In genomic region chr2:7640892-7641291, GRCm38 (mm10) we compare ENCODE assay signal across 28 mouse cellular contexts.
DNase-seq lines count a peak whose midpoint lies in the region; ATAC-seq and TF ChIP-seq lines count a peak whose summit lies in the region.
"Had no signal": no experiment of that assay in that cellular context is flagged by ENCODE, and none has a peak within 500 bp of the region (broad histone marks: within the 10 kb centered on the region; RNA-seq: fewer than 3 reads in every experiment).

No protein-coding gene starts in this region.

- no peak overlapping the region for H3K9ac ChIP-seq in forebrain, embryonic 11.5 days (ENCODE audit: low read length)
- no peak overlapping the region for H3K9ac ChIP-seq in midbrain, embryonic 13.5 days (replicated peaks)
- H3K9ac ChIP-seq in midbrain, embryonic 14.5 days (replicated peaks; ENCODE audit: low read length) = no peak overlapping the region
- H3K9ac ChIP-seq in forebrain, embryonic 13.5 days = no peak overlapping the region
- H3K9ac ChIP-seq: hindbrain, embryonic 13.5 days; liver, embryonic 13.5 days had no signal

- no peaks in the 10 kb centered on the region for H3K27me3 ChIP-seq in forebrain, embryonic 11.5 days (ENCODE audit: control insufficient read depth, insufficient read depth, low read length)
- H3K27me3 ChIP-seq in forebrain, embryonic 10.5 days (ENCODE audit: poor library complexity, severe bottlenecking) = no peaks in the 10 kb centered on the region
- H3K27me3 ChIP-seq in midbrain, embryonic 13.5 days = no peaks in the 10 kb centered on the region
- H3K27me3 ChIP-seq in midbrain, embryonic 14.5 days (ENCODE audit: control insufficient read depth, insufficient read depth, low read length) = no peaks in the 10 kb centered on the region
- H3K27me3 ChIP-seq in forebrain, embryonic 13.5 days = no peaks in the 10 kb centered on the region
- H3K27me3 ChIP-seq: hindbrain, embryonic 13.5 days; liver, embryonic 13.5 days; Patski had no signal

- ATAC-seq in forebrain, embryonic 11.5 days (replicated peaks; ENCODE audit: low FRiP score) = peak; percentile 66
- ATAC-seq in midbrain, embryonic 13.5 days = peak; percentile 66
- no peak for ATAC-seq in midbrain, embryonic 14.5 days (ENCODE audit: low FRiP score, low TSS enrichment)
- peak; percentile 83 for ATAC-seq in forebrain, embryonic 13.5 days
- ATAC-seq: Patski had no signal

- H3K36me3 ChIP-seq in forebrain, embryonic 11.5 days (ENCODE audit: control insufficient read depth, insufficient read depth, low read length) = no peaks in the 10 kb centered on the region
- H3K36me3 ChIP-seq in forebrain, embryonic 10.5 days (replicated peaks) = no peaks in the 10 kb centered on the region
- H3K36me3 ChIP-seq in midbrain, embryonic 13.5 days = no peaks in the 10 kb centered on the region
- no peaks in the 10 kb centered on the region for H3K36me3 ChIP-seq in midbrain, embryonic 14.5 days (ENCODE audit: control insufficient read depth, insufficient read depth, low read length)
- no peaks in the 10 kb centered on the region for H3K36me3 ChIP-seq in forebrain, embryonic 13.5 days (ENCODE audit: poor library complexity, severe bottlenecking)
- H3K36me3 ChIP-seq: hindbrain, embryonic 13.5 days; liver, embryonic 13.5 days had no signal

- no peak overlapping the region for H3K27ac ChIP-seq in forebrain, embryonic 11.5 days (ENCODE audit: low read depth, low read length)
- no peak overlapping the region for H3K27ac ChIP-seq in forebrain, embryonic 10.5 days
- no peak overlapping the region for H3K27ac ChIP-seq in midbrain, embryonic 13.5 days
- H3K27ac ChIP-seq in midbrain, embryonic 14.5 days (replicated peaks; ENCODE audit: low read depth, low read length) = no peak overlapping the region
- 0 out of 2 replicates have a peak overlapping the region, but pooled peaks have one; percentile 0 for H3K27ac ChIP-seq in forebrain, embryonic 13.5 days
- peak overlapping the region; percentile 75 for H3K27ac ChIP-seq in olfactory bulb, adult 2 months (ENCODE audit: insufficient read depth, low read depth, low read length)
- H3K27ac ChIP-seq: gastrocnemius, adult 2 months; hindbrain, embryonic 13.5 days; liver, embryonic 13.5 days; stomach, postnatal 0 days had no signal

- TF ChIP-seq POLR2A in olfactory bulb, adult 2 months (IDR thresholded peaks at IDR 0.05; ENCODE audit: insufficient read depth, low read depth, low read length) = no peak

- no peak for TF ChIP-seq CTCF in olfactory bulb, adult 2 months (IDR thresholded peaks at IDR 0.05; ENCODE audit: insufficient read depth, low read depth, low read length)

- DNase-seq in forebrain, embryonic 11.5 days (ENCODE audit: low spot score) = no peak
- DNase-seq in forebrain, embryonic 10.5 days (ENCODE audit: extremely low spot score, low spot score) = no peak
- DNase-seq in midbrain, embryonic 14.5 days = no peak
- DNase-seq in cerebellum, adult 11-12 months = no peak
- no peak for DNase-seq in adrenal gland, adult 8-10 months
- DNase-seq: adrenal gland, postnatal 14 days; cerebellum, adult 2 months; cerebellum, postnatal 14 days; gastrocnemius, adult 2 months; gastrocnemius, postnatal 36 days; heart, adult 18-20 months; heart, postnatal 36 days; kidney, adult 11 months; kidney, postnatal 14 days; liver, embryonic 13.5 days; lung, adult 2 months; lung, postnatal 10 days; right cerebral cortex, postnatal 4 days; thymus, adult 18-20 months; thymus, postnatal 25 days had no signal

- H3K4me3 ChIP-seq in forebrain, embryonic 11.5 days (ENCODE audit: low read depth, low read length) = no peak overlapping the region
- no peak overlapping the region for H3K4me3 ChIP-seq in forebrain, embryonic 10.5 days
- no peak overlapping the region for H3K4me3 ChIP-seq in midbrain, embryonic 13.5 days (replicated peaks)
- H3K4me3 ChIP-seq in midbrain, embryonic 14.5 days (replicated peaks; ENCODE audit: low read depth, low read length) = no peak overlapping the region
- no peak overlapping the region for H3K4me3 ChIP-seq in forebrain, embryonic 13.5 days
- no peak overlapping the region for H3K4me3 ChIP-seq in olfactory bulb, adult 2 months (ENCODE audit: insufficient read depth, low read depth, low read length)
- H3K4me3 ChIP-seq: erythroblast, embryonic 14.5 days; gastrocnemius, adult 2 months; hindbrain, embryonic 13.5 days; liver, embryonic 13.5 days had no signal

- H3K9me3 ChIP-seq in forebrain, embryonic 11.5 days (ENCODE audit: control insufficient read depth, low read length) = no peaks in the 10 kb centered on the region
- H3K9me3 ChIP-seq in forebrain, embryonic 10.5 days = no peaks in the 10 kb centered on the region
- H3K9me3 ChIP-seq in midbrain, embryonic 13.5 days = no peaks in the 10 kb centered on the region
- H3K9me3 ChIP-seq in midbrain, embryonic 14.5 days (ENCODE audit: control insufficient read depth, low read length) = no peaks in the 10 kb centered on the region
- H3K9me3 ChIP-seq in forebrain, embryonic 13.5 days (replicated peaks) = no peaks in the 10 kb centered on the region
- H3K9me3 ChIP-seq: hindbrain, embryonic 13.5 days; liver, embryonic 13.5 days had no signal

- no peak overlapping the region for H3K4me2 ChIP-seq in forebrain, embryonic 11.5 days (ENCODE audit: low read depth, low read length, severe bottlenecking)
- no peak overlapping the region for H3K4me2 ChIP-seq in midbrain, embryonic 13.5 days (replicated peaks)
- no peak overlapping the region for H3K4me2 ChIP-seq in midbrain, embryonic 14.5 days (ENCODE audit: low read length)
- H3K4me2 ChIP-seq in forebrain, embryonic 13.5 days = no peak overlapping the region
- H3K4me2 ChIP-seq: heart, embryonic 11.5 days; hindbrain, embryonic 13.5 days; liver, embryonic 13.5 days had no signal

- 62% methylated on average over 6 of the region's 6 CpGs for WGBS in forebrain, embryonic 11.5 days
- WGBS in forebrain, embryonic 10.5 days = 74% methylated on average over 6 of the region's 6 CpGs
- 64% methylated on average over 6 of the region's 6 CpGs for WGBS in midbrain, embryonic 13.5 days
- WGBS in midbrain, embryonic 14.5 days = 54% methylated on average over 6 of the region's 6 CpGs
- 47% methylated on average over 6 of the region's 6 CpGs for WGBS in forebrain, embryonic 13.5 days
- 29% methylated on average over 6 of the region's 6 CpGs for WGBS in olfactory bulb, adult 2 months

- H3K4me1 ChIP-seq in forebrain, embryonic 11.5 days (replicated peaks; ENCODE audit: control insufficient read depth, insufficient read depth, low read length) = no peaks in the 10 kb centered on the region; the same call in 1 of the 2 replicates
- peaks cover 5% of the 10 kb centered on the region for H3K4me1 ChIP-seq in forebrain, embryonic 10.5 days
- H3K4me1 ChIP-seq in midbrain, embryonic 13.5 days (replicated peaks) = peaks cover 7% of the 10 kb centered on the region
- H3K4me1 ChIP-seq in midbrain, embryonic 14.5 days (ENCODE audit: control insufficient read depth, insufficient read depth, low read length) = peaks cover 4% of the 10 kb centered on the region; the same call in 1 of the 2 replicates
- peaks cover 8% of the 10 kb centered on the region; the same call in 1 of the 2 replicates for H3K4me1 ChIP-seq in forebrain, embryonic 13.5 days
- peaks cover 4% of the 10 kb centered on the region; the same call in 1 of the 2 replicates for H3K4me1 ChIP-seq in olfactory bulb, adult 2 months (ENCODE audit: control insufficient read depth, insufficient read depth, low read length)
- H3K4me1 ChIP-seq: liver, embryonic 13.5 days had no signal

Comparison
In these comparisons a context has a peak if more than half of its experiments do, and no peak if none do; other contexts are left out.
1. H3K27ac ChIP-seq: peak in forebrain, embryonic 13.5 days (single experiment) and olfactory bulb, adult 2 months (single experiment); none in forebrain, embryonic 11.5 days (single experiment), forebrain, embryonic 10.5 days (single experiment), midbrain, embryonic 13.5 days (single experiment) and midbrain, embryonic 14.5 days (single experiment).